In the genomic region with DNA sequence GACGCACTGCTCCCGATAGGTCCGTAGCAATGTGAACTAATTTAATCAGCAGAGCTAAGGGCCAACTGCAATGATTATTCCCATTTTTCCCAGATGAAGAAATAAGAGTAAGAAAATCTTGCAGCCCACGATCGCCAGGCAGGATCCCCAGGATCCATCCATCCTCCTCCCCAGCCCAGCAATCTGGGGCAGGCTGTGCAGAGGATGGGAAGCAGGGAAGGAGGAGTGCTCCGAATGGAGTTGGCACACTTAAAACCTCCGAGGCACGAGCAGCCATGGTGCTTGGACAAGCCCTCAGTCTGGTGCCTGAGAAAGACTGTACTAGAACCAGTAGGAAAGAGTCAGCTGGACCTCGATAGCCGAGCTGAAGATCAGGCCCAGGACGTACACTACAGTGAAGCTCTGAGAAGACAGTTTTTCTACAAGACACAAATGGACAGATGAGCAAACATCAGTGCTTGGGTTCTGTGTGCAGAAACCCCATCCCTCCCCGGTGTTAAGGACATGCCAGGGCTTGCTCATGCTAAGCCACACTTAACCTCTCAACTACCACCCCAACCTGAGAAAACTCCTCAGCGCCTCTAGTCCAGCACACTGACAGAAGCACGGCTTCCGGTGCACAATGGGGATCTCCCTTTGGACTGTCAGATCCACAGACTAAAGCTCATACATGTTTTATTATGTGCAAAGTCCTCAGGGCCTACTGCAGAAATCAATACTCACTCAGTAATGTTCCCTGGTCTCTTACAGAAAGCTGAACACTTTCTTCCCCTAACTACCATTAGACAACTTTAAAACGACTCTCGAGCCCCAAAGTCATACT, we compare ENCODE assay signal across 20 mouse cellular contexts. TPM values are rescaled to one million over a fixed set of nuclear protein-coding genes. Genes with fewer than 3 reads are reported as not detected.
A peak's percentile ranks its signal among the peaks of the same experiment; 100 is the strongest.
DNase-seq lines count a peak whose midpoint lies in the region; ATAC-seq and TF ChIP-seq lines count a peak whose summit lies in the region.
"Had no signal": no experiment of that assay in that cellular context is flagged by ENCODE, and none has a peak within 500 bp of the region (broad histone marks: within the 10 kb centered on the region; RNA-seq: fewer than 3 reads in every experiment).

No protein-coding gene starts in this region.

- no peak for DNase-seq in hindbrain, embryonic 10.5 days (ENCODE audit: low spot score)
- DNase-seq in neural tube, embryonic 10.5 days (ENCODE audit: extremely low spot score, low spot score): no peak
- DNase-seq in stomach, postnatal 0 days (ENCODE audit: low spot score): no peak
- DNase-seq in kidney, postnatal 36 days: no peak
- DNase-seq: cerebellum, adult 9-11 months; kidney, adult 11 months; lung, adult 18-20 months; lung, postnatal 14 days; spleen, adult 18-20 months; thymus, adult 2 months had no signal

- 91% methylated on average over 17 of the region's 17 CpGs for WGBS in hindbrain, embryonic 13.5 days
- 95% methylated on average over 17 of the region's 17 CpGs for WGBS in hindbrain, embryonic 10.5 days
- WGBS in neural tube, embryonic 13.5 days: 91% methylated on average over 17 of the region's 17 CpGs
- WGBS in intestine, embryonic 15.5 days: 83% methylated on average over 17 of the region's 17 CpGs
- 80% methylated on average over 17 of the region's 17 CpGs for WGBS in stomach, postnatal 0 days
- 92% methylated on average over 17 of the region's 17 CpGs for WGBS in forebrain, embryonic 12.5 days

- no peak overlapping the region for H3K9ac ChIP-seq in hindbrain, embryonic 13.5 days
- no peak overlapping the region for H3K9ac ChIP-seq in neural tube, embryonic 13.5 days
- no peak overlapping the region for H3K9ac ChIP-seq in intestine, embryonic 15.5 days
- H3K9ac ChIP-seq in stomach, postnatal 0 days (ENCODE audit: low read length): 0 out of 2 replicates have a peak overlapping the region, but pooled peaks have one; percentile 13
- H3K9ac ChIP-seq in forebrain, embryonic 12.5 days: no peak overlapping the region
- H3K9ac ChIP-seq: hindbrain, embryonic 15.5 days; midbrain, embryonic 15.5 days had no signal

- no peaks in the 10 kb centered on the region for H3K9me3 ChIP-seq in hindbrain, embryonic 13.5 days
- H3K9me3 ChIP-seq in hindbrain, embryonic 10.5 days: no peaks in the 10 kb centered on the region
- no peaks in the 10 kb centered on the region for H3K9me3 ChIP-seq in neural tube, embryonic 13.5 days
- no peaks in the 10 kb centered on the region for H3K9me3 ChIP-seq in intestine, embryonic 15.5 days
- no peaks in the 10 kb centered on the region for H3K9me3 ChIP-seq in stomach, postnatal 0 days (ENCODE audit: control insufficient read depth, low read length)
- no peaks in the 10 kb centered on the region for H3K9me3 ChIP-seq in forebrain, embryonic 12.5 days
- H3K9me3 ChIP-seq: hindbrain, embryonic 15.5 days; midbrain, embryonic 15.5 days had no signal

- no peaks in the 10 kb centered on the region for H3K27me3 ChIP-seq in hindbrain, embryonic 13.5 days
- no peaks in the 10 kb centered on the region for H3K27me3 ChIP-seq in hindbrain, embryonic 10.5 days (ENCODE audit: insufficient read depth, poor library complexity, severe bottlenecking)
- H3K27me3 ChIP-seq in neural tube, embryonic 13.5 days: no peaks in the 10 kb centered on the region
- no peaks in the 10 kb centered on the region for H3K27me3 ChIP-seq in intestine, embryonic 15.5 days (replicated peaks)
- H3K27me3 ChIP-seq in stomach, postnatal 0 days (ENCODE audit: control insufficient read depth, insufficient read depth, low read length): no peaks in the 10 kb centered on the region
- no peaks in the 10 kb centered on the region for H3K27me3 ChIP-seq in forebrain, embryonic 12.5 days
- H3K27me3 ChIP-seq: hindbrain, embryonic 15.5 days; midbrain, embryonic 15.5 days had no signal

- no peak for TF ChIP-seq CTCF in stomach, postnatal 0 days (IDR thresholded peaks at IDR 0.05; ENCODE audit: low read depth)

- H3K4me2 ChIP-seq in hindbrain, embryonic 13.5 days: no peak overlapping the region
- H3K4me2 ChIP-seq in neural tube, embryonic 13.5 days: no peak overlapping the region
- no peak overlapping the region for H3K4me2 ChIP-seq in intestine, embryonic 15.5 days (replicated peaks)
- H3K4me2 ChIP-seq in stomach, postnatal 0 days (replicated peaks; ENCODE audit: low read depth): no peak overlapping the region
- H3K4me2 ChIP-seq in forebrain, embryonic 12.5 days: no peak overlapping the region
- H3K4me2 ChIP-seq: heart, embryonic 11.5 days; hindbrain, embryonic 15.5 days; midbrain, embryonic 15.5 days had no signal

- H3K36me3 ChIP-seq in hindbrain, embryonic 13.5 days: peaks cover 58% of the 10 kb centered on the region
- peaks cover 73% of the 10 kb centered on the region for H3K36me3 ChIP-seq in hindbrain, embryonic 10.5 days
- H3K36me3 ChIP-seq in neural tube, embryonic 13.5 days: peaks cover 60% of the 10 kb centered on the region
- H3K36me3 ChIP-seq in intestine, embryonic 15.5 days: peaks cover 7% of the 10 kb centered on the region; the same call in 1 of the 2 replicates
- peaks cover 11% of the 10 kb centered on the region for H3K36me3 ChIP-seq in stomach, postnatal 0 days (ENCODE audit: control insufficient read depth, insufficient read depth, low read length)
- peaks cover 53% of the 10 kb centered on the region for H3K36me3 ChIP-seq in forebrain, embryonic 12.5 days (replicated peaks)

- no peak for TF ChIP-seq EP300 in stomach, postnatal 0 days (optimal IDR thresholded peaks at IDR 0.05)

- H3K4me1 ChIP-seq in hindbrain, embryonic 13.5 days (replicated peaks): no peaks in the 10 kb centered on the region; the same call in 1 of the 2 replicates
- H3K4me1 ChIP-seq in hindbrain, embryonic 10.5 days (replicated peaks): no peaks in the 10 kb centered on the region
- H3K4me1 ChIP-seq in neural tube, embryonic 13.5 days (replicated peaks): peaks cover 10% of the 10 kb centered on the region
- no peaks in the 10 kb centered on the region for H3K4me1 ChIP-seq in intestine, embryonic 15.5 days (replicated peaks)
- H3K4me1 ChIP-seq in stomach, postnatal 0 days (replicated peaks; ENCODE audit: control insufficient read depth, insufficient read depth): no peaks in the 10 kb centered on the region
- H3K4me1 ChIP-seq in forebrain, embryonic 12.5 days: no peaks in the 10 kb centered on the region
- H3K4me1 ChIP-seq: hindbrain, embryonic 15.5 days had no signal

- no peak overlapping the region for H3K4me3 ChIP-seq in hindbrain, embryonic 13.5 days
- H3K4me3 ChIP-seq in hindbrain, embryonic 10.5 days: no peak overlapping the region
- no peak overlapping the region for H3K4me3 ChIP-seq in neural tube, embryonic 13.5 days
- H3K4me3 ChIP-seq in intestine, embryonic 15.5 days (replicated peaks): no peak overlapping the region
- no peak overlapping the region for H3K4me3 ChIP-seq in stomach, postnatal 0 days (ENCODE audit: low read depth, low read length)
- no peak overlapping the region for H3K4me3 ChIP-seq in forebrain, embryonic 12.5 days (replicated peaks)
- H3K4me3 ChIP-seq: hindbrain, embryonic 15.5 days; layer of hippocampus, adult 2 months; midbrain, embryonic 15.5 days had no signal

- peak overlapping the region; percentile 30; the same call in 1 of the 2 replicates for H3K27ac ChIP-seq in hindbrain, embryonic 13.5 days
- H3K27ac ChIP-seq in hindbrain, embryonic 10.5 days: no peak overlapping the region
- 0 out of 2 replicates have a peak overlapping the region, but pooled peaks have one; percentile 7 for H3K27ac ChIP-seq in neural tube, embryonic 13.5 days (replicated peaks)
- H3K27ac ChIP-seq in intestine, embryonic 15.5 days: peak overlapping the region; percentile 66
- H3K27ac ChIP-seq in stomach, postnatal 0 days (replicated peaks): no peak overlapping the region
- no peak overlapping the region for H3K27ac ChIP-seq in forebrain, embryonic 12.5 days
- H3K27ac ChIP-seq: hindbrain, embryonic 15.5 days; kidney, postnatal 0 days; layer of hippocampus, adult 2 months; midbrain, embryonic 15.5 days had no signal

- ATAC-seq in hindbrain, embryonic 13.5 days (ENCODE audit: low FRiP score): no peak
- ATAC-seq in neural tube, embryonic 13.5 days (ENCODE audit: low read depth): no peak
- peak; percentile 84 for ATAC-seq in intestine, embryonic 15.5 days
- no peak for ATAC-seq in stomach, postnatal 0 days (ENCODE audit: low FRiP score, low TSS enrichment)
- no peak for ATAC-seq in forebrain, embryonic 12.5 days (ENCODE audit: low FRiP score)
- ATAC-seq: forebrain, embryonic 16.5 days; midbrain, embryonic 15.5 days had no signal

RNA-seq across cellular contexts. Expression of a gene that starts 39.5 kb away (rescaled TPM):
- 112 and 115 TPM in 2 replicates for polyA plus RNA-seq in hindbrain, embryonic 13.5 days (2015; fragmentation: Nextera tagmentation; extraction: Ambion mirVana)
- 39.2 and 48.2 TPM in 2 replicates for polyA plus RNA-seq in hindbrain, embryonic 10.5 days (2016; fragmentation: Nextera tagmentation; extraction: Ambion mirVana)
- 101 and 113 TPM in 2 replicates for polyA plus RNA-seq in neural tube, embryonic 13.5 days (2015; fragmentation: Nextera tagmentation; extraction: Ambion mirVana)
- 28.6 and 31.2 TPM in 2 replicates for polyA plus RNA-seq in intestine, embryonic 15.5 days (2015; fragmentation: Nextera tagmentation; extraction: Ambion mirVana)
- polyA plus RNA-seq in stomach, postnatal 0 days (2015; fragmentation: Nextera tagmentation; extraction: Ambion mirVana): 20.8 and 24.1 TPM in 2 replicates
- 76.8 and 79.9 TPM in 2 replicates for polyA plus RNA-seq in forebrain, embryonic 12.5 days (2016; fragmentation: Nextera tagmentation; extraction: Ambion mirVana)

RNA-seq across cellular contexts. Expression of a gene that starts 45.8 kb away (rescaled TPM):
- polyA plus RNA-seq in hindbrain, embryonic 13.5 days (2015; fragmentation: Nextera tagmentation; extraction: Ambion mirVana): 2.9 and 4.1 TPM in 2 replicates
- polyA plus RNA-seq in hindbrain, embryonic 10.5 days (2016; fragmentation: Nextera tagmentation; extraction: Ambion mirVana): 9.7 and 11.4 TPM in 2 replicates
- 3.6 and 4.9 TPM in 2 replicates for polyA plus RNA-seq in neural tube, embryonic 13.5 days (2015; fragmentation: Nextera tagmentation; extraction: Ambion mirVana)
- polyA plus RNA-seq in intestine, embryonic 15.5 days (2015; fragmentation: Nextera tagmentation; extraction: Ambion mirVana): 15.9 and 18.6 TPM in 2 replicates
- polyA plus RNA-seq in stomach, postnatal 0 days (2015; fragmentation: Nextera tagmentation; extraction: Ambion mirVana): 18.8 and 19.5 TPM in 2 replicates
- polyA plus RNA-seq in forebrain, embryonic 12.5 days (2016; fragmentation: Nextera tagmentation; extraction: Ambion mirVana): 5.1 and 5.9 TPM in 2 replicates

RNA-seq across cellular contexts. Expression of a gene that starts 50.7 kb away (rescaled TPM):
- polyA plus RNA-seq in hindbrain, embryonic 13.5 days (2015; fragmentation: Nextera tagmentation; extraction: Ambion mirVana): 1.3 and 2.3 TPM in 2 replicates
- 11.2 and 12.5 TPM in 2 replicates for polyA plus RNA-seq in hindbrain, embryonic 10.5 days (2016; fragmentation: Nextera tagmentation; extraction: Ambion mirVana)
- polyA plus RNA-seq in neural tube, embryonic 13.5 days (2015; fragmentation: Nextera tagmentation; extraction: Ambion mirVana): 1.5 and 2.0 TPM in 2 replicates
- 7.9 and 8.4 TPM in 2 replicates for polyA plus RNA-seq in intestine, embryonic 15.5 days (2015; fragmentation: Nextera tagmentation; extraction: Ambion mirVana)
- 0.47 TPM in 2 replicates for polyA plus RNA-seq in stomach, postnatal 0 days (2015; fragmentation: Nextera tagmentation; extraction: Ambion mirVana)
- 6.0 and 7.5 TPM in 2 replicates for polyA plus RNA-seq in forebrain, embryonic 12.5 days (2016; fragmentation: Nextera tagmentation; extraction: Ambion mirVana)

Comparison
In these comparisons a context has a peak if more than half of its experiments do, and no peak if none do; other contexts are left out.
1. H3K27ac ChIP-seq: peak in hindbrain, embryonic 13.5 days (single experiment), neural tube, embryonic 13.5 days (single experiment) and intestine, embryonic 15.5 days (single experiment); none in hindbrain, embryonic 10.5 days (single experiment), stomach, postnatal 0 days (single experiment) and forebrain, embryonic 12.5 days (single experiment).